In genomic region chr8:128358406-128358755, GRCm38 (mm10) we compare ENCODE assay signal across 8 mouse cellular contexts. TPM values are rescaled to one million over a fixed set of nuclear protein-coding genes. Genes with fewer than 3 reads are reported as not detected.
DNase-seq lines count a peak whose midpoint lies in the region; ATAC-seq and TF ChIP-seq lines count a peak whose summit lies in the region.

Gene Nrp1 (plus strand): TSS chr8:128358604.

- H3K4me2 ChIP-seq in limb, embryonic 15.5 days = peak within 1 kb of the TSS; percentile 88
- H3K4me2 ChIP-seq in midbrain, embryonic 16.5 days (ENCODE audit: low read length) = peak within 1 kb of the TSS; percentile 99

- intact Hi-C loops in heart, adult 2 months (cut with DNase I) = loop anchor here (2.0 to 10.0 kb wide), 10 partner anchors 204 to 918 kb away; partner anchors contain the start of gene Itgb1

- no peak for TF ChIP-seq CTCF in cortical plate, adult 2 months (IDR thresholded peaks at IDR 0.05; ENCODE audit: extremely low read depth, insufficient read depth, low read length)
- no peak; the same call in 1 of the 2 replicates for TF ChIP-seq CTCF in heart, adult 2 months (IDR thresholded peaks at IDR 0.05)
- no peak for TF ChIP-seq CTCF in kidney, adult 2 months (conservative IDR thresholded peaks at IDR 0.05; ENCODE audit: insufficient read depth, insufficient read length, low read depth, low read length)
- no peak for TF ChIP-seq CTCF in testis, adult 2 months (IDR thresholded peaks at IDR 0.05; ENCODE audit: control insufficient read depth, insufficient read depth, insufficient replicate concordance, low read depth, low read length)

- H3K4me3 ChIP-seq in cortical plate, adult 2 months (ENCODE audit: insufficient read depth, low read length) = peak within 1 kb of the TSS; percentile 74
- H3K4me3 ChIP-seq in heart, adult 2 months = peak within 1 kb of the TSS; percentile 93
- peak within 1 kb of the TSS; percentile 69 for H3K4me3 ChIP-seq in kidney, adult 2 months (ENCODE audit: insufficient read depth, low read depth, low read length)
- H3K4me3 ChIP-seq in limb, embryonic 15.5 days = peak within 1 kb of the TSS; percentile 71
- peak within 1 kb of the TSS; percentile 61 for H3K4me3 ChIP-seq in midbrain, embryonic 16.5 days (ENCODE audit: low read depth, low read length)
- peak within 1 kb of the TSS; percentile 76 for H3K4me3 ChIP-seq in testis, adult 2 months (ENCODE audit: control insufficient read depth, low read depth, low read length)

- TF ChIP-seq POLR2A in cortical plate, adult 2 months (IDR thresholded peaks at IDR 0.05; ENCODE audit: extremely low read depth, insufficient read depth, low read length) = no peak
- TF ChIP-seq POLR2A in heart, adult 2 months (IDR thresholded peaks at IDR 0.05; ENCODE audit: insufficient read depth, low read depth, low read length) = no peak
- TF ChIP-seq POLR2A in kidney, adult 2 months (IDR thresholded peaks at IDR 0.05; ENCODE audit: low read depth, low read length) = no peak
- no peak for TF ChIP-seq POLR2A in testis, adult 2 months (IDR thresholded peaks at IDR 0.05; ENCODE audit: control insufficient read depth, low read depth, low read length)

- H3K9me3 ChIP-seq in limb, embryonic 15.5 days = no peaks in the 10 kb centered on the region
- no peaks in the 10 kb centered on the region for H3K9me3 ChIP-seq in midbrain, embryonic 16.5 days (replicated peaks; ENCODE audit: control insufficient read depth, low read length, poor library complexity, severe bottlenecking)

- no peaks in the 10 kb centered on the region for H3K27me3 ChIP-seq in heart, adult 2 months (ENCODE audit: control insufficient read depth, insufficient read depth, low read length)
- no peaks in the 10 kb centered on the region for H3K27me3 ChIP-seq in kidney, adult 2 months (replicated peaks; ENCODE audit: control insufficient read depth, insufficient read depth, low read length)
- peaks cover 11% of the 10 kb centered on the region for H3K27me3 ChIP-seq in limb, embryonic 15.5 days
- no peaks in the 10 kb centered on the region for H3K27me3 ChIP-seq in midbrain, embryonic 16.5 days (ENCODE audit: control insufficient read depth, insufficient read depth, low read depth, low read length)
- no peaks in the 10 kb centered on the region for H3K27me3 ChIP-seq in testis, adult 2 months (ENCODE audit: control insufficient read depth, insufficient read depth, low read length)

- no peaks in the 10 kb centered on the region for H3K4me1 ChIP-seq in cortical plate, adult 2 months (ENCODE audit: control insufficient read depth, insufficient read depth, low read length)
- no peaks in the 10 kb centered on the region for H3K4me1 ChIP-seq in heart, adult 2 months (ENCODE audit: control insufficient read depth, insufficient read depth, low read length)
- H3K4me1 ChIP-seq in kidney, adult 2 months (ENCODE audit: control insufficient read depth, insufficient read depth, low read length) = peaks cover 5% of the 10 kb centered on the region
- peaks cover 35% of the 10 kb centered on the region for H3K4me1 ChIP-seq in limb, embryonic 15.5 days
- peaks cover 24% of the 10 kb centered on the region for H3K4me1 ChIP-seq in midbrain, embryonic 16.5 days (ENCODE audit: control insufficient read depth, insufficient read depth, low read length)
- peaks cover 4% of the 10 kb centered on the region for H3K4me1 ChIP-seq in testis, adult 2 months (ENCODE audit: control insufficient read depth, insufficient read depth, low read length)

- peaks cover 6% of the 10 kb centered on the region; the same call in 1 of the 2 replicates for H3K79me2 ChIP-seq in heart, adult 2 months (replicated peaks; ENCODE audit: control insufficient read depth, insufficient read depth, low read length)

- H3K9ac ChIP-seq in heart, adult 2 months (ENCODE audit: low read depth, low read length) = peak within 1 kb of the TSS; percentile 95
- H3K9ac ChIP-seq in limb, embryonic 15.5 days = peak within 1 kb of the TSS; percentile 65
- H3K9ac ChIP-seq in midbrain, embryonic 16.5 days (ENCODE audit: low read depth, low read length) = peak within 1 kb of the TSS; percentile 95

- peak within 1 kb of the TSS; percentile 96 for H3K27ac ChIP-seq in cortical plate, adult 2 months (ENCODE audit: insufficient read depth, low read length)
- peak within 1 kb of the TSS; percentile 99 for H3K27ac ChIP-seq in heart, adult 2 months
- H3K27ac ChIP-seq in kidney, adult 2 months (ENCODE audit: insufficient read depth, low read depth, low read length) = peak within 1 kb of the TSS; percentile 90
- peak within 1 kb of the TSS; percentile 93 for H3K27ac ChIP-seq in limb, embryonic 15.5 days
- peak within 1 kb of the TSS; percentile 96 for H3K27ac ChIP-seq in midbrain, embryonic 16.5 days (ENCODE audit: low read length)
- H3K27ac ChIP-seq in testis, adult 2 months (ENCODE audit: control insufficient read depth, insufficient read depth, low read depth, low read length) = peak within 1 kb of the TSS; percentile 44

- ATAC-seq in limb, embryonic 15.5 days (ENCODE audit: insufficient number of reproducible peaks, low FRiP score, low TSS enrichment, low read depth) = peak; percentile 35; the same call in 1 of the 2 replicates
- peak; percentile 52 for ATAC-seq in midbrain, embryonic 16.5 days

- H3K36me3 ChIP-seq in heart, adult 2 months (ENCODE audit: control insufficient read depth, insufficient read depth, low read length) = peaks cover 11% of the 10 kb centered on the region
- H3K36me3 ChIP-seq in kidney, adult 2 months (ENCODE audit: control insufficient read depth, insufficient read depth, low read length) = no peaks in the 10 kb centered on the region
- no peaks in the 10 kb centered on the region for H3K36me3 ChIP-seq in limb, embryonic 15.5 days
- H3K36me3 ChIP-seq in midbrain, embryonic 16.5 days (ENCODE audit: control insufficient read depth, insufficient read depth, low read length) = no peaks in the 10 kb centered on the region
- H3K36me3 ChIP-seq in testis, adult 2 months (ENCODE audit: control insufficient read depth, insufficient read depth, low read length) = no peaks in the 10 kb centered on the region

- TF ChIP-seq EP300 in heart, adult 2 months (IDR thresholded peaks at IDR 0.05; ENCODE audit: insufficient read depth, low read depth, low read length) = no peak

- DNase-seq in layer of hippocampus, adult 18-20 months (ENCODE audit: low spot score in 2 of 2) = peak; percentile 46 to 58
- DNase-seq in layer of hippocampus, adult 11-12 months (ENCODE audit: low spot score) = no peak
- peak; percentile 83 for DNase-seq in heart, adult 2 months
- no peak for DNase-seq in kidney, adult 2 months

- under 1% methylated on average over 21 of the region's 21 CpGs for WGBS in heart, adult 2 months
- WGBS in kidney, adult 2 months = under 1% methylated on average over 21 of the region's 21 CpGs
- WGBS in limb, embryonic 15.5 days = under 1% methylated on average over 21 of the region's 21 CpGs
- 0% methylated on average over 21 of the region's 21 CpGs for WGBS in midbrain, embryonic 16.5 days

RNA-seq across cellular contexts. Expression of gene Nrp1, which starts in this region (rescaled TPM):
- 10 to 100 TPM; 90.2 to 91.4 TPM for total RNA-seq in layer of hippocampus, adult 18-20 months (2021)
- 12.9 and 16.5 TPM in 2 replicates for polyA plus RNA-seq in cortical plate, adult 2 months (2012; rRNA removed)
- 100 to 1,000 TPM; 115 TPM for total RNA-seq in heart, adult 2 months (2021)
- 64.5 and 101 TPM in 2 replicates for polyA plus RNA-seq in heart, adult 2 months (2012; rRNA removed)
- polyA plus RNA-seq in kidney, adult 2 months (2012; rRNA removed) = 46.1 and 54.3 TPM in 2 replicates
- 93.4 and 100 TPM in 2 replicates for polyA plus RNA-seq in limb, embryonic 15.5 days (2015; fragmentation: Nextera tagmentation; extraction: Ambion mirVana)
- 81.3 and 85.8 TPM in 2 replicates for polyA plus RNA-seq in midbrain, embryonic 16.5 days (2015; fragmentation: Nextera tagmentation; extraction: Ambion mirVana)
- polyA plus RNA-seq in testis, adult 2 months (2012; rRNA removed) = 1.3 and 1.7 TPM in 2 replicates

Comparison
In these comparisons a context has a peak if more than half of its experiments do, and no peak if none do; other contexts are left out.
1. DNase-seq: peak in layer of hippocampus, adult 18-20 months (2 of 2) and heart, adult 2 months (2 of 2); none in layer of hippocampus, adult 11-12 months (single experiment) and kidney, adult 2 months (single experiment).
2. H3K27ac ChIP-seq: peak in every context shown above with its lines; median percentile 99 in heart, adult 2 months; 96 in cortical plate, adult 2 months; 96 in midbrain, embryonic 16.5 days; 93 in limb, embryonic 15.5 days; 90 in kidney, adult 2 months; 44 in testis, adult 2 months.
3. Peak in every context shown above with its lines, with median percentiles within 50 percentile points of each other: H3K4me3 ChIP-seq and H3K9ac ChIP-seq.